Mouse (Mus musculus) c-Kit-positive CD71-positive TER-119-positive erythroid progenitor cells, embryonic 14.5 days (primary cell): ENCODE data around the gene Art1.

Experiments used
- DNase-seq: peaks from one replicate; pipeline ENCODE4 v3.0.0-alpha.2; 2013; ENCODE audit warnings: low spot score

Art1 gene

GRCm38 (mm10) chr7:102101487-102101886 lies at the start of gene Art1:
Gene Art1 (plus strand): TSS chr7:102101743.
- no peak for DNase-seq

- no peak for DNase-seq
Measured at GRCm38 (mm10) chr7:102061353-102061752, 40.2 kb upstream of the Art1 start.

GRCm38 (mm10) chr7:102062203-102062602 lies 39.3 kb upstream of the Art1 start:
- no peak for DNase-seq

GRCm38 (mm10) chr7:102063891-102064290 lies 37.7 kb upstream of the Art1 start:
- DNase-seq = no peak

GRCm38 (mm10) chr7:102064655-102065045 lies 36.9 kb upstream of the Art1 start:
- no peak for DNase-seq

- peak; percentile 88 for DNase-seq
Measured at GRCm38 (mm10) chr7:102065046-102065891, 36.3 kb upstream of the Art1 start, which contains the start of the genes Rnf121, Xndc1 and Xntrpc. Gene Rnf121 (minus strand): TSS chr7:102065469. Gene Xndc1 (plus strand): TSS chr7:102065511. Gene Xntrpc (plus strand): TSS chr7:102065713.

- no peak for DNase-seq
Measured at GRCm38 (mm10) chr7:102066363-102066762, 35.2 kb upstream of the Art1 start.

- peak; percentile 46 for DNase-seq
Measured at GRCm38 (mm10) chr7:102076714-102077296, 24.7 kb upstream of the Art1 start.

GRCm38 (mm10) chr7:102078517-102078916 lies 23.0 kb upstream of the Art1 start:
- peak; percentile 35 for DNase-seq

- DNase-seq = no peak
Measured at GRCm38 (mm10) chr7:102080311-102080710, 21.2 kb upstream of the Art1 start.

- no peak for DNase-seq
Measured at GRCm38 (mm10) chr7:102081784-102082183, 19.8 kb upstream of the Art1 start.

GRCm38 (mm10) chr7:102082816-102083215 lies 18.7 kb upstream of the Art1 start, which contains the start of gene Trpc2:
Gene Trpc2 (plus strand): TSS chr7:102083116.
- no peak for DNase-seq

GRCm38 (mm10) chr7:102084041-102084696 lies 17.4 kb upstream of the Art1 start:
- no peak for DNase-seq

- DNase-seq = no peak
Measured at GRCm38 (mm10) chr7:102087336-102087735, 14.2 kb upstream of the Art1 start.

- DNase-seq = peak; percentile 40
Measured at GRCm38 (mm10) chr7:102099760-102100661, 1.5 kb upstream of the Art1 start.

GRCm38 (mm10) chr7:102100868-102101267 lies 675 bp upstream of the Art1 start:
- DNase-seq = no peak

GRCm38 (mm10) chr7:102102241-102102640 lies 698 bp downstream of the Art1 start:
- DNase-seq = no peak

GRCm38 (mm10) chr7:102102696-102103095 lies 1.2 kb downstream of the Art1 start:
- no peak for DNase-seq

GRCm38 (mm10) chr7:102103555-102103954 lies 2.0 kb downstream of the Art1 start:
- DNase-seq = peak; percentile 26

GRCm38 (mm10) chr7:102104126-102104525 lies 2.6 kb downstream of the Art1 start:
- no peak for DNase-seq

- no peak for DNase-seq
Measured at GRCm38 (mm10) chr7:102106700-102107141, 5.2 kb downstream of the Art1 start.

- no peak for DNase-seq
Measured at GRCm38 (mm10) chr7:102108206-102108605, 6.7 kb downstream of the Art1 start.
